Mouse (Mus musculus) testis, adult 2 months (tissue): ENCODE results near the gene Tmem216.

Experiments
- CTCF ChIP-seq: fragments of 200-500 bp; IDR thresholded peaks from 2 replicates; pipeline ENCODE4 v1.5.1; 2012; ENCODE audit warnings: low read depth, mild to moderate bottlenecking, inconsistent platforms, low read length, moderate library complexity; ENCODE audit not compliant: control insufficient read depth, insufficient read depth, insufficient replicate concordance
- POLR2A ChIP-seq: fragments of 200-500 bp; IDR thresholded peaks from 2 replicates; pipeline ENCODE4 v1.6.1; 2012; ENCODE audit warnings: low read depth, mild to moderate bottlenecking, inconsistent platforms, low read length, moderate library complexity; ENCODE audit not compliant: control insufficient read depth

- no peak for TF ChIP-seq CTCF
- no peak for TF ChIP-seq POLR2A
Measured at GRCm38 (mm10) chr19:10599648-10600047, 43.6 kb upstream of the Tmem216 start.
